Mouse (Mus musculus) bone marrow, adult 2 months (tissue): ENCODE measurements around the gene Arhgap29.

Experiments
- CTCF ChIP-seq: fragments of 200-500 bp; IDR thresholded peaks from 2 replicates; pipeline ENCODE4 v1.5.1; 2011; ENCODE audit warnings: low read length, control low read depth; ENCODE audit not compliant: control insufficient read depth, insufficient read depth
- POLR2A ChIP-seq: fragments of 200-500 bp; IDR thresholded peaks from 2 replicates; pipeline ENCODE4 v1.6.1; 2011; ENCODE audit warnings: low read depth, mild to moderate bottlenecking, control low read depth, low read length, borderline replicate concordance; ENCODE audit not compliant: control insufficient read depth

DNA sequence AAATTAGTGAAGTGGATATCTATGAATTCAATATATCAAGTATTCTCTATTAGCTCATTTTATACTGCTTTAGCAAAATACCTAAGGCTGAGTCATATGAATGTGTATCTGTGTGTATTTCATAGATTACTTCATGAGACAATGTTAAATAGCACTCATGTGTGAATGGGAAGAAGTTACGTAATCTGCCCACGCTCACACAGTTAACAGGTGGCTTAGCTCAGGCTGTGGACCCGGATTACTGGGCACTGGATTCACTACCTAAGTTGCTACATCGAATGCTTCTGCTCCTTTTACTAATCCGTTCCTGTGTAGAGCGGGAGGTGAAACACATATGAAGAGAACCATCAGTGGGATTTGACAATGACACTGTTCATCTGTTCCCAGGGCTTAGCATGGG is 15.3 kb upstream of the Arhgap29 start:
- TF ChIP-seq POLR2A (no peak), CTCF (no peak)
